Mouse (Mus musculus) brain, embryonic 14.5 days (tissue): Measurements from ENCODE around the gene Fam120c.

ENCODE experiments used
- CTCF ChIP-seq: fragments of 200-500 bp; IDR thresholded peaks from 2 replicates; pipeline ENCODE4 v1.5.1; 2012; ENCODE audit warnings: inconsistent platforms, mild to moderate bottlenecking, moderate library complexity, borderline replicate concordance; ENCODE audit not compliant: insufficient read depth, insufficient read length; ENCODE audit errors: extremely low read depth
- POLR2A ChIP-seq: fragments of 200-500 bp; IDR thresholded peaks from 2 replicates; pipeline ENCODE4 v1.6.1; 2012; ENCODE audit warnings: mild to moderate bottlenecking, inconsistent platforms, borderline replicate concordance; ENCODE audit not compliant: poor library complexity, insufficient read depth, insufficient read length, severe bottlenecking; ENCODE audit errors: extremely low read depth

GRCm38 (mm10) chrX:151518181-151518580 lies 174.2 kb downstream of the Fam120c start:
- TF ChIP-seq CTCF = no peak
- TF ChIP-seq POLR2A = no peak
